Comparison of ENCODE assay signal across 8 mouse cellular contexts in the genomic region with DNA sequence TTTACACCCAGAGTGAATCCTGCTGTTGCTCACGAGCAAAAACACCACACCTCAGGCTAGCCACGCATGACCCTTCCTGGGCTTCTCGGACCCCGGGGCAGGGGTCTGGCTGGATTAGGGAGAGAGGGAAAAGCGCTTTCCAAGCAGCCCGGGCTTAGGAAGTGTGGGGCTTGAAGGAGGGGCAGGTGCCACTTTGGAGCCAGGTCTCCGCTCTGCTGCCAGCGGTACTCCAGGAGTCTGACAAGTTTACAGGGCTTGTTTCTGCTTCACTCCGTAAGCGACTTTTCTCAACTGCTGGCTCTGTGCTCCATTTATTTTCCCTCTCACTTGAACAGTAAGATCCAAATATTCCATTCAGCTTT. TPM values are rescaled to one million over a fixed set of nuclear protein-coding genes. Genes with fewer than 3 reads are reported as not detected.
DNase-seq lines count a peak whose midpoint lies in the region; ATAC-seq and TF ChIP-seq lines count a peak whose summit lies in the region.

No protein-coding gene starts in this region.

- TF ChIP-seq CTCF in kidney, adult 2 months (conservative IDR thresholded peaks at IDR 0.05; ENCODE audit: insufficient read depth, insufficient read length, low read depth, low read length) = no peak
- TF ChIP-seq CTCF in ES-Bruce4 (IDR thresholded peaks at IDR 0.05; ENCODE audit: low read depth, low read length) = no peak
- TF ChIP-seq CTCF in intestine, postnatal 0 days (IDR thresholded peaks at IDR 0.05; ENCODE audit: low read depth) = no peak

- no peak for DNase-seq in kidney, adult 2 months
- DNase-seq in kidney, adult 11 months = no peak
- DNase-seq in embryonic facial prominence, embryonic 11.5 days (ENCODE audit: low spot score) = peak; percentile 19
- DNase-seq in right cerebral cortex, postnatal 14 days = peak; percentile 22
- DNase-seq in spleen, postnatal 36 days (ENCODE audit: low spot score in 2 of 2) = no peak
- DNase-seq in thymus, postnatal 25 days = no peak

- H3K9me3 ChIP-seq in ES-Bruce4 (replicated peaks; ENCODE audit: control insufficient read depth, insufficient read depth, low read length, poor library complexity, severe bottlenecking) = no peaks in the 10 kb centered on the region
- no peaks in the 10 kb centered on the region for H3K9me3 ChIP-seq in embryonic facial prominence, embryonic 11.5 days (replicated peaks; ENCODE audit: control insufficient read depth, low read length)
- no peaks in the 10 kb centered on the region for H3K9me3 ChIP-seq in intestine, postnatal 0 days (ENCODE audit: control insufficient read depth)

- no peaks in the 10 kb centered on the region for H3K27me3 ChIP-seq in kidney, adult 2 months (replicated peaks; ENCODE audit: control insufficient read depth, insufficient read depth, low read length)
- H3K27me3 ChIP-seq in ES-Bruce4 (ENCODE audit: control insufficient read depth, insufficient read depth, low read length, poor library complexity, severe bottlenecking) = peaks cover 8% of the 10 kb centered on the region
- H3K27me3 ChIP-seq in embryonic facial prominence, embryonic 11.5 days (ENCODE audit: control insufficient read depth, insufficient read depth, low read length) = peaks cover 7% of the 10 kb centered on the region; the same call in 1 of the 2 replicates
- H3K27me3 ChIP-seq in intestine, postnatal 0 days (replicated peaks; ENCODE audit: control insufficient read depth, insufficient read depth, low read length) = peaks cover 34% of the 10 kb centered on the region

- no peak overlapping the region for H3K9ac ChIP-seq in ES-Bruce4 (ENCODE audit: low read depth, poor library complexity, severe bottlenecking)
- H3K9ac ChIP-seq in embryonic facial prominence, embryonic 11.5 days (replicated peaks; ENCODE audit: low read length) = peak overlapping the region; percentile 60
- H3K9ac ChIP-seq in intestine, postnatal 0 days (ENCODE audit: low read depth, low read length) = no peak overlapping the region; the same call in 1 of the 2 replicates

- 0% methylated on average over 10 of the region's 10 CpGs for WGBS in kidney, adult 2 months
- 1% methylated on average over 10 of the region's 10 CpGs for WGBS in embryonic facial prominence, embryonic 11.5 days
- under 1% methylated on average over 10 of the region's 10 CpGs for WGBS in intestine, postnatal 0 days

- H3K4me2 ChIP-seq in embryonic facial prominence, embryonic 11.5 days (ENCODE audit: low read depth, low read length) = peak overlapping the region; percentile 90
- peak overlapping the region; percentile 79 for H3K4me2 ChIP-seq in intestine, postnatal 0 days (replicated peaks; ENCODE audit: low read depth)

- H3K4me1 ChIP-seq in kidney, adult 2 months (ENCODE audit: control insufficient read depth, insufficient read depth, low read length) = no peaks in the 10 kb centered on the region
- no peaks in the 10 kb centered on the region for H3K4me1 ChIP-seq in ES-Bruce4 (ENCODE audit: control insufficient read depth, insufficient read depth, low read length)
- H3K4me1 ChIP-seq in embryonic facial prominence, embryonic 11.5 days (ENCODE audit: control insufficient read depth, insufficient read depth, low read length) = no peaks in the 10 kb centered on the region; the same call in 1 of the 2 replicates
- H3K4me1 ChIP-seq in intestine, postnatal 0 days (replicated peaks; ENCODE audit: control insufficient read depth, insufficient read depth, low read length) = no peaks in the 10 kb centered on the region

- no peak for TF ChIP-seq POLR2A in kidney, adult 2 months (IDR thresholded peaks at IDR 0.05; ENCODE audit: low read depth, low read length)
- TF ChIP-seq POLR2A in ES-Bruce4 (IDR thresholded peaks at IDR 0.05; ENCODE audit: insufficient read depth, low read length) = no peak

- H3K27ac ChIP-seq in kidney, adult 2 months (ENCODE audit: insufficient read depth, low read depth, low read length) = no peak overlapping the region
- no peak overlapping the region for H3K27ac ChIP-seq in ES-Bruce4 (ENCODE audit: insufficient read depth, low read length)
- no peak overlapping the region for H3K27ac ChIP-seq in embryonic facial prominence, embryonic 11.5 days (replicated peaks; ENCODE audit: low read depth, low read length)
- H3K27ac ChIP-seq in intestine, postnatal 0 days (ENCODE audit: low read depth, low read length) = no peak overlapping the region

- peak overlapping the region; percentile 50 for H3K4me3 ChIP-seq in kidney, adult 2 months (ENCODE audit: insufficient read depth, low read depth, low read length)
- peak overlapping the region; percentile 66 for H3K4me3 ChIP-seq in ES-Bruce4 (ENCODE audit: low read depth, low read length)
- peak overlapping the region; percentile 64 for H3K4me3 ChIP-seq in embryonic facial prominence, embryonic 11.5 days (ENCODE audit: low read depth, low read length)
- H3K4me3 ChIP-seq in intestine, postnatal 0 days (ENCODE audit: low read depth, low read length) = peak overlapping the region; percentile 45

- no peaks in the 10 kb centered on the region for H3K36me3 ChIP-seq in kidney, adult 2 months (ENCODE audit: control insufficient read depth, insufficient read depth, low read length)
- no peaks in the 10 kb centered on the region for H3K36me3 ChIP-seq in ES-Bruce4 (ENCODE audit: control insufficient read depth, insufficient read depth, low read length, poor library complexity, severe bottlenecking)
- no peaks in the 10 kb centered on the region for H3K36me3 ChIP-seq in embryonic facial prominence, embryonic 11.5 days (replicated peaks; ENCODE audit: control insufficient read depth, insufficient read depth, low read depth, low read length)
- no peaks in the 10 kb centered on the region for H3K36me3 ChIP-seq in intestine, postnatal 0 days (ENCODE audit: control insufficient read depth, insufficient read depth)

- no peak for TF ChIP-seq EP300 in ES-Bruce4 (IDR thresholded peaks at IDR 0.05; ENCODE audit: insufficient read depth, low read depth, low read length)

- ATAC-seq in embryonic facial prominence, embryonic 11.5 days (replicated peaks; ENCODE audit: insufficient number of reproducible peaks, low FRiP score, low TSS enrichment, low read depth) = no peak
- ATAC-seq in intestine, postnatal 0 days = no peak

RNA-seq across cellular contexts. Expression of a gene that starts 0.8 kb away (rescaled TPM):
- 1.7 and 1.9 TPM in 2 replicates for polyA plus RNA-seq in kidney, adult 2 months (2012; rRNA removed)
- not detected in 2 replicates for polyA plus RNA-seq in ES-Bruce4 (2011; ENCODE audit: insufficient read depth, insufficient read length, low read depth, missing spikeins)
- 3.4 and 3.7 TPM in 2 replicates for polyA plus RNA-seq in embryonic facial prominence, embryonic 11.5 days (2014; fragmentation: Nextera tagmentation; extraction: Ambion mirVana)
- 1.2 and 2.0 TPM in 2 replicates for polyA plus RNA-seq in intestine, postnatal 0 days (2015; fragmentation: Nextera tagmentation; extraction: Ambion mirVana)

Comparison
In these comparisons a context has a peak if more than half of its experiments do, and no peak if none do; other contexts are left out.
1. DNase-seq: peak in embryonic facial prominence, embryonic 11.5 days (single experiment) and right cerebral cortex, postnatal 14 days (single experiment); none in kidney, adult 2 months (single experiment), kidney, adult 11 months (single experiment), spleen, postnatal 36 days (0 of 2) and thymus, postnatal 25 days (single experiment).
2. Peak in every context shown above with its lines, with median percentiles within 50 percentile points of each other: H3K4me3 ChIP-seq.